Mouse (Mus musculus) CH12.LX (cell line): Measurements from ENCODE around the gene Rnf10.

ENCODE experiments used
- CHD1 ChIP-seq: IDR thresholded peaks from 2 replicates; pipeline ENCODE4 v1.6.1; 2012; ENCODE audit warnings: low read depth, low read length, improper control_type of control experiment, inconsistent platforms
- CTCF ChIP-seq, 2 experiments: IDR thresholded peaks in 1 of 2; conservative IDR thresholded peaks in 1 of 2; 2 replicates each; pipeline ENCODE4 v1.5.1; 2011 to 2012; ENCODE audit warnings: low read depth in 2 of 2, low read length in 2 of 2, improper control_type of control experiment in 1 of 2, inconsistent platforms in 1 of 2, mild to moderate bottlenecking in 1 of 2, moderate library complexity in 1 of 2
- ELF1 ChIP-seq: IDR thresholded peaks from 2 replicates; pipeline ENCODE4 v1.6.1; 2014; ENCODE audit warnings: low read depth, mild to moderate bottlenecking, inconsistent platforms, low read length, improper control_type of control experiment
- EP300 ChIP-seq: IDR thresholded peaks from 2 replicates; pipeline ENCODE4 v1.6.1; 2011; ENCODE audit warnings: low read length, improper control_type of control experiment
- HCFC1 ChIP-seq: IDR thresholded peaks from 2 replicates; pipeline ENCODE4 v1.6.1; 2012; ENCODE audit warnings: low read depth, mild to moderate bottlenecking, inconsistent platforms, low read length, improper control_type of control experiment
- JUND ChIP-seq: conservative IDR thresholded peaks from 2 replicates; pipeline ENCODE4 v1.6.1; 2011; ENCODE audit warnings: low read depth, low read length, improper control_type of control experiment
- MEF2A ChIP-seq: IDR thresholded peaks from 2 replicates; pipeline ENCODE4 v1.6.1; 2014; ENCODE audit warnings: low read depth, mild to moderate bottlenecking, inconsistent platforms, low read length, improper control_type of control experiment, borderline replicate concordance
- MYC ChIP-seq: IDR thresholded peaks from 2 replicates; pipeline ENCODE4 v1.6.1; 2011; ENCODE audit warnings: low read depth, mild to moderate bottlenecking, improper control_type of control experiment, low read length
- NELFE ChIP-seq: IDR thresholded peaks from 2 replicates; pipeline ENCODE4 v1.6.1; 2011; ENCODE audit warnings: low read depth, low read length, improper control_type of control experiment
- POLR2A ChIP-seq: IDR thresholded peaks from 2 replicates; pipeline ENCODE4 v1.6.1; 2011; ENCODE audit warnings: low read depth, mild to moderate bottlenecking, improper control_type of control experiment, low read length
- USF1 ChIP-seq: IDR thresholded peaks from 2 replicates; pipeline ENCODE4 v1.6.1; 2014; ENCODE audit warnings: low read depth, mild to moderate bottlenecking, inconsistent platforms, low read length, improper control_type of control experiment
- USF2 ChIP-seq: conservative IDR thresholded peaks from 2 replicates; pipeline ENCODE4 v1.6.1; 2011; ENCODE audit warnings: low read depth, low read length, improper control_type of control experiment
- ZKSCAN1 ChIP-seq: IDR thresholded peaks from 2 replicates; pipeline ENCODE4 v1.6.1; 2012; ENCODE audit warnings: low read depth, inconsistent platforms, low read length, improper control_type of control experiment, borderline replicate concordance
- ZNF384 ChIP-seq: IDR thresholded peaks from 2 replicates; pipeline ENCODE4 v1.6.1; 2012; ENCODE audit warnings: low read depth, low read length, improper control_type of control experiment, inconsistent platforms

DNA sequence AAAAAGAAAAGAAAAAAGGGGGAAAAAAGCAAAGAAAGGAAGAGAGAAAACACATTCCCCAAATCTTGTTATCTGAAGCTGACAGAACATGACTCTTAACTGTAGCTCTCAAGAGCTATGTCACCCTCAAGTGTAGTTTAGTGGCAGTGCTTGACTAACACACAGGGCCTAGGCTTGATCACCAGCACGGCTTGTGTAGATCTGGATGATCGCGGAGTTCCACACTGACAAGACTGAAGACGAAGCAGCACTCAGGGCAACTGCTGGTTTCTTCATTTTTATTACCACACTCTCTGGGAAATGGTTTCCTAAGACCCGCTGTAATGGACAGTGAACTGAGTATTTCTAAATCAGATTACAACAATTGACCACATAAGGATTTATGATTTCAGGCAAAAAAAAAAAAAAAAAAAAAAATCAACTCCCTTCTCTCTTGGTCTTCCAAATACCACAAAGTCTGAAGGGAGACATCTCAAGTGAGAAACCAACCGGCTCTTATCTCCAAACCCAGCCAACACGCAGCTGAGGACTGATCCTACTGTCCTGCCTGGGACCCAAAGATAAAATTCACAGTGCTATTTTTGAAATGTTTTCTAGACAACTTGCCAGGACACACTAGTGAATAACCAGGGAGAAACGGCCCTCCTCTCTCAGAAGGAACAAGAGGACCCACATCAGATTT lies 5.8 kb downstream of the Rnf10 start:
- TF ChIP-seq USF1 = no peak
- TF ChIP-seq CTCF (conservative IDR thresholded peaks at IDR 0.05 in 1 of 2, IDR thresholded peaks at IDR 0.05 in 1 of 2; ENCODE audit: low read depth in 2 of 2, low read length in 2 of 2) = no peak
- no peak for TF ChIP-seq MYC
- no peak for TF ChIP-seq JUND
- no peak for TF ChIP-seq POLR2A
- TF ChIP-seq MEF2A = no peak
- no peak for TF ChIP-seq HCFC1
- no peak for TF ChIP-seq ZKSCAN1
- no peak for TF ChIP-seq EP300
- TF ChIP-seq ZNF384 = no peak
- TF ChIP-seq USF2 = no peak
- no peak for TF ChIP-seq NELFE
- no peak for TF ChIP-seq ELF1
- no peak for TF ChIP-seq CHD1
